Mouse (Mus musculus) stomach, embryonic 14.5 days (tissue): ENCODE measurements at regions not wholly inside any gene's neighbourhood (a gene's known extent, or its start where the extent isn't known, plus 50 kb on each side); places are given as distances from the start of the nearest gene placed in this dataset.

Experiments
- ATAC-seq: fragments of 200-750 bp; cut with Nextera tagmentation; 2 replicates; pipeline ENCODE4 v1.8.0; 2017; ENCODE audit warnings: low read depth, moderate TSS enrichment; ENCODE audit not compliant: insufficient number of reproducible peaks, insufficient read depth, low FRiP score
- H3K27ac ChIP-seq: fragments of 300-500 bp; sonication (generic); 2 replicates; pipeline ENCODE4 v1.5.1; 2014; ENCODE audit warnings: mild to moderate bottlenecking, low read length, moderate library complexity, mixed read lengths
- H3K27me3 ChIP-seq: fragments of 300-500 bp; sonication (generic); 2 replicates; pipeline ENCODE4 v1.6.1; 2014; ENCODE audit warnings: low read length, control low read depth, mixed read lengths; ENCODE audit not compliant: control insufficient read depth, insufficient read depth
- H3K36me3 ChIP-seq: fragments of 300-500 bp; sonication (generic); 2 replicates; pipeline ENCODE4 v1.6.1; 2014; ENCODE audit warnings: mild to moderate bottlenecking, control low read depth, low read length, moderate library complexity, mixed read lengths; ENCODE audit not compliant: control insufficient read depth, insufficient read depth
- H3K4me1 ChIP-seq: fragments of 300-500 bp; sonication (generic); 2 replicates; pipeline ENCODE4 v1.6.1; 2014; ENCODE audit warnings: low read length, control low read depth, mixed read lengths; ENCODE audit not compliant: control insufficient read depth, insufficient read depth
- H3K4me2 ChIP-seq: fragments of 300-500 bp; sonication (generic); replicated peaks from 2 replicates; pipeline ENCODE4 v1.6.1; 2014; ENCODE audit warnings: low read depth, low read length, control low read depth
- H3K4me3 ChIP-seq: fragments of 300-500 bp; sonication (generic); 2 replicates; pipeline ENCODE4 v1.5.1; 2014; ENCODE audit warnings: low read depth, low read length, control low read depth
- H3K9ac ChIP-seq: fragments of 300-500 bp; sonication (generic); replicated peaks from 2 replicates; pipeline ENCODE4 v1.6.1; 2014; ENCODE audit warnings: low read depth, mild to moderate bottlenecking, control low read depth, low read length, moderate library complexity, mixed read lengths
- H3K9me3 ChIP-seq: fragments of 300-500 bp; sonication (generic); 2 replicates; pipeline ENCODE4 v1.6.1; 2016; ENCODE audit warnings: low read depth, low read length, control low read depth; ENCODE audit not compliant: control insufficient read depth
- WGBS: fragments of 180-500 bp; shearing (Covaris S2); extraction: QIAGEN DNeasy Blood & Tissue Kit; methylation state at CpG from one replicate; pipeline ENCODE4 v1.1.7; 2014; 5-methylcytosine and 5-hydroxymethylcytosine counted together

DNA sequence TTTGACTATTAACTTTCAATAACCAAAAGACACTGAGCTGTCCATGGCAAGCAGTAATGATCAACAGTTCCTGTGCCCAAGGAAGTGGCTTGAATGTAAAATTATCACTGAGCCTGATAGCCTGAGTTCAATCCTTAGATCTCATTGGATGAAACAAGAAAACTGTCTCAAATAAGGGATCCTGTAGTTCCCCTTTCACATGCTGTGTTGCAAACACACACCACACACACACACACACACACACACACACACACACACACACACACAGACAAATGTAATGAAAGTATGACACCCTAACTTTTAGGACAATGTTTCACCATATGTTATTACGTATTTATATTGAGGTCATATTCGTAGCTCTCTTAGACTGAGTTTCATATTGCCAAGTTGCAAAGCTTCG lies 1032.7 kb upstream of the Zeb2 start:
- no peaks in the 10 kb centered on the region for H3K27me3 ChIP-seq
- WGBS = 91% methylated on average over 3 of the region's 3 CpGs
- H3K9ac ChIP-seq = no peak overlapping the region
- no peak overlapping the region for H3K4me3 ChIP-seq
- no peak for ATAC-seq
- H3K36me3 ChIP-seq = no peaks in the 10 kb centered on the region
- no peak overlapping the region for H3K4me2 ChIP-seq
- no peak overlapping the region for H3K27ac ChIP-seq
- H3K4me1 ChIP-seq = no peaks in the 10 kb centered on the region
- H3K9me3 ChIP-seq = no peaks in the 10 kb centered on the region

GRCm38 (mm10) chr2:46119871-46120270 lies 1002.7 kb upstream of the Zeb2 start:
- Histone ChIP-seq H3K9me3 (no peaks in the 10 kb centered on the region), H3K27me3 (no peaks in the 10 kb centered on the region), H3K4me3 (no peak overlapping the region), H3K27ac (no peak overlapping the region), H3K4me2 (no peak overlapping the region), H3K4me1 (no peaks in the 10 kb centered on the region), H3K9ac (no peak overlapping the region), H3K36me3 (no peaks in the 10 kb centered on the region)
- WGBS = 48% methylated on average over 3 of the region's 3 CpGs
- ATAC-seq = no peak

- no peak overlapping the region for H3K9ac ChIP-seq
- H3K27ac ChIP-seq = no peak overlapping the region
- no peak overlapping the region for H3K4me2 ChIP-seq
- no peak for ATAC-seq
- no peaks in the 10 kb centered on the region for H3K4me1 ChIP-seq
- H3K27me3 ChIP-seq = no peaks in the 10 kb centered on the region
- H3K36me3 ChIP-seq = no peaks in the 10 kb centered on the region
- no peak overlapping the region for H3K4me3 ChIP-seq
- no peaks in the 10 kb centered on the region for H3K9me3 ChIP-seq
Observed at GRCm38 (mm10) chr2:46106991-46107390, 989.8 kb upstream of the Zeb2 start.

GRCm38 (mm10) chr2:46065034-46065802 lies 948.0 kb upstream of the Zeb2 start:
- Histone ChIP-seq H3K4me3 (no peak overlapping the region), H3K27ac (no peak overlapping the region), H3K9ac (no peak overlapping the region), H3K4me1 (no peaks in the 10 kb centered on the region), H3K36me3 (no peaks in the 10 kb centered on the region), H3K4me2 (no peak overlapping the region), H3K9me3 (no peaks in the 10 kb centered on the region), H3K27me3 (no peaks in the 10 kb centered on the region)
- no peak for ATAC-seq
- WGBS = 64% methylated on average over 7 of the region's 7 CpGs

DNA sequence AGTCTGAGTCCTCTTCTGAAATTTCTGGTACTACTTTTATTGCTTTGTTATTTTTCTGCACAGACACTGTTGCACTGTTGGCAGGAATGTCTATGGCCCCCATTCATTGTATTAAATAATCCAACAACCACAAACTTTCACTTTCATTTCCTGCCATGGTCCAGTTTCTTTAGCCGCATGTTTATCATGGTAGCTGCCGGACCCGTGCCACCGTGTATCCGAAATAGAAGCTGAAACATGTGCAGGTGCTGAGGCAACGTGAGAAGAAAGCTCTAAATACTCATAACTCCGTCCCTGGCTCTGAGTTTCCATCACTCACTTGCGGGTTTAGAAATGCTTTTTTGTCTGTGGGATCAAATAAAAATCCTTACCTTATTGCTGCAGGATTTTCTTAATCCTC lies 938.5 kb upstream of the Zeb2 start:
- H3K4me1 ChIP-seq = no peaks in the 10 kb centered on the region
- H3K9me3 ChIP-seq = no peaks in the 10 kb centered on the region
- 71% methylated on average over 8 of the region's 8 CpGs for WGBS
- no peak overlapping the region for H3K9ac ChIP-seq
- H3K27ac ChIP-seq = no peak overlapping the region
- no peak for ATAC-seq
- no peak overlapping the region for H3K4me3 ChIP-seq
- H3K36me3 ChIP-seq = no peaks in the 10 kb centered on the region
- no peak overlapping the region for H3K4me2 ChIP-seq
- H3K27me3 ChIP-seq = no peaks in the 10 kb centered on the region

GRCm38 (mm10) chr2:46054902-46055301 lies 937.7 kb upstream of the Zeb2 start:
- Histone ChIP-seq H3K36me3 (no peaks in the 10 kb centered on the region), H3K9me3 (no peaks in the 10 kb centered on the region), H3K4me3 (no peak overlapping the region), H3K9ac (no peak overlapping the region), H3K27me3 (no peaks in the 10 kb centered on the region), H3K4me1 (no peaks in the 10 kb centered on the region), H3K4me2 (no peak overlapping the region), H3K27ac (no peak overlapping the region)
- no peak for ATAC-seq
- WGBS = 63% methylated on average over 7 of the region's 7 CpGs

- no peaks in the 10 kb centered on the region for H3K36me3 ChIP-seq
- ATAC-seq = no peak
- no peak overlapping the region for H3K9ac ChIP-seq
- no peak overlapping the region for H3K4me2 ChIP-seq
- no peaks in the 10 kb centered on the region for H3K27me3 ChIP-seq
- H3K4me1 ChIP-seq = no peaks in the 10 kb centered on the region
- no peak overlapping the region for H3K27ac ChIP-seq
- 81% methylated on average over 1 of the region's 1 CpGs for WGBS
- no peak overlapping the region for H3K4me3 ChIP-seq
- H3K9me3 ChIP-seq = no peaks in the 10 kb centered on the region
Observed at GRCm38 (mm10) chr2:46021854-46022253, 904.7 kb upstream of the Zeb2 start.

DNA sequence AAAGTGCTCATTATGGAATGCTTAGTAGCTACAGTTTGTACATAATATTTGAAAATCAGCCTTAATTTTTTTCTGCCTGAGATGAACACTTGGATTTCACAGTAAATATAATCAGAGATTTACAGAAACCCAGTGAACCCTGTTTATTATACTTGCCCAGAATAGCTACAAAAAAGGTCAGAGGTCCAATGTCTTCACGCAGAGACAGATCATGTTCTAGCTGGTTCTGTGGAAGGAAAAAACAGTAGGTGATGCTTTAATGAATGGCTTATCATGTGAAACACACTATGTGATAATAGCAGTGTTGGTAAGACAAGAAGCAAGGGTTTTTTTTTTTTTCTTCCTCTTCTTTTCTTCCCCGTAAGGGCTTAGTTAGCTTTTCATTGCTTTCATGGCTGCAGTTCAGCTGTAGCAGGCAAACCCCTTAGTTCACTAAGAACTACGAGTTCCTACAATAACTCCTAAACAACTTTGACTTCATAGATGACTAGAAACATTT lies 896.6 kb upstream of the Zeb2 start:
- H3K4me2 ChIP-seq = no peak overlapping the region
- H3K36me3 ChIP-seq = no peaks in the 10 kb centered on the region
- H3K27ac ChIP-seq = no peak overlapping the region
- H3K27me3 ChIP-seq = no peaks in the 10 kb centered on the region
- no peak for ATAC-seq
- no peaks in the 10 kb centered on the region for H3K4me1 ChIP-seq
- H3K4me3 ChIP-seq = no peak overlapping the region
- no peak overlapping the region for H3K9ac ChIP-seq
- 54% methylated on average over 3 of the region's 3 CpGs for WGBS
- H3K9me3 ChIP-seq = no peaks in the 10 kb centered on the region

GRCm38 (mm10) chr2:46012716-46013115 lies 895.5 kb upstream of the Zeb2 start:
- Histone ChIP-seq H3K4me2 (no peak overlapping the region), H3K4me3 (no peak overlapping the region), H3K27me3 (no peaks in the 10 kb centered on the region), H3K4me1 (no peaks in the 10 kb centered on the region), H3K36me3 (no peaks in the 10 kb centered on the region), H3K9ac (no peak overlapping the region), H3K9me3 (no peaks in the 10 kb centered on the region), H3K27ac (no peak overlapping the region)
- WGBS = 88% methylated on average over 1 of the region's 1 CpGs
- ATAC-seq = no peak
